Mouse (Mus musculus) embryo, embryonic 10 days (tissue): ENCODE measurements around the gene 3830406C13Rik.
"Not testable (repeated sequence)": the region's sequence is repeated elsewhere in the genome, so short reads cannot be mapped to it uniquely, and the experiment has no call there.

ENCODE experiments used
- DNase-seq: peaks from one replicate; pipeline ENCODE4 v3.0.0-alpha.2; 2015; ENCODE audit warnings: low spot score

3830406C13Rik gene

DNA sequence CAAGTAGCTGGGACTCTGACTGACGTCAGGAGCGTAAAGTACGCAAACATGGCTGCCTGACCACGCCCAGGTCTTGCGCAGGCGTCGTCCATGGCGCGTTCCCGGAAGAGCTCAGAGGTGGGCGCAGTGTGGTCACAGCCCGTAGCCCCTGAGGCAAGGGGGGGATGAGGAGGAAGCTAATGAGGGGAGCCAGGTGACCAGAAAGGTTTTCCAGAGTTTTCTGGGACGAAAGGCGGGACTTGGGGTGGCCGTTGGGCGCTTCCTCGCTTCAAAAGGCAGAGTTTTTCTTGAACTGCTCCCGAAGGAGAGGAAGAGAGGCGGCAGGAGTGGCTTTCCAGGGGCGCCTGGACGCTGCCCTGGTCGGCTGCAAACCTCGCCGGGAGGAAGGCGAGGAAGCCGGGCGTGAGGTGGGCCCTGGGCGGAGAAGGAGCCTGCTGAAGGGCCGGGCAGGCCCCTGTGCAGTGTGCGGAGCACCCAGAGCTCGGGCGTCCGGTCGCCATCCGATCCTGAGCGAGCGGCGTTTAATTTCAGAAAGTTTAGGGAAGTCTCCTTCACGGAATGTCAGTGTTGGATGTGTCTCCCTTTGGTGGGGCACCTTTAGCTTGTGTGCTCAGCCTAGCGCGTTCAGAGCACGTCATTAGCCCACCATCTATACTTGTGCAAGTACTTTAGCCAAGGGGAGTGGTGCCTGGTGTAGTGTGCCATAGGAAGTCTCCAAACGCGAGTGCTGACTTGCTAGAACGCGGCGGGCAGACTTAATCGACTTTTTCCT is at the start of gene 3830406C13Rik:
TSS of gene 3830406C13Rik (plus strand) at position 33 of the 772 bp plus-strand sequence.
- DNase-seq, result peak; percentile 97

DNA sequence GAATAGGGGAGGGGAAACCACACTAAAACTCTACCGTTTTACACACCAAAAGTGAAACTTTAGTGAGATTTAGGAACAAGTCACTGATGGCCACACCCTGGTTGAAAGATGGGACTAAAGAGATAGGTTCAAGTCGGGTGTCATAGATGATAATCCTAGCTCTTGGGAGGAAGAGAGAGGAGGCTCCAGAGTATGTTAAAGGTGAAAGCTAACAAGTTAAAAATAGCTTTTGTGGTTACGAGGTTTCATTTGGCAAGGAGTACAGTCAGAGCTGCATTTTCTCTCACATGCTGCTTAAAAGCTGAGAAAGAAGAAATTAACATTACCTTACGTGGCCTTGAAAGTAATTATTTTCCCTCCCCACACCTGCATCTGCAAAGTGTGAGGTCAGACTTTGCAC is 40.2 kb upstream of the 3830406C13Rik start:
- DNase-seq, result no peak

DNA sequence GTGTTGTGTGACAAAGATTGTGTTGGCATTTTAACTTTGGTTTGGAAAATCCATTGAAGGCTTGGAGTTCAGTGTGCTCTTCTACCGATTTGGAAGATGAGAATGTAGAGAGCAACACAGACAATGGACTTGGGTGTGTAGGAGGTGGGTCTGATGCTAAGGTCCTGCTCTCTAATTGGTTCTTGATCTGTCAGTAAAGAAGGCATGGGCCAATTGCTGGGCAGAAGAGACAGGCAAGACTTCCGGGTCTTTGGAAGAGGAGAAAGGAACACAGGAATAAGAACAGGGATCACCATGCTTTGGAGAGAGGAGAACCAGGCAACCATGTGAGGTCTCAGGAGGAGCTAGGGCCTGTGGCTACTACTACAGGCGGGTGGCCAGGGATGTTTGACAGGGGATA is 7.9 kb upstream of the 3830406C13Rik start:
- DNase-seq, result no peak

DNA sequence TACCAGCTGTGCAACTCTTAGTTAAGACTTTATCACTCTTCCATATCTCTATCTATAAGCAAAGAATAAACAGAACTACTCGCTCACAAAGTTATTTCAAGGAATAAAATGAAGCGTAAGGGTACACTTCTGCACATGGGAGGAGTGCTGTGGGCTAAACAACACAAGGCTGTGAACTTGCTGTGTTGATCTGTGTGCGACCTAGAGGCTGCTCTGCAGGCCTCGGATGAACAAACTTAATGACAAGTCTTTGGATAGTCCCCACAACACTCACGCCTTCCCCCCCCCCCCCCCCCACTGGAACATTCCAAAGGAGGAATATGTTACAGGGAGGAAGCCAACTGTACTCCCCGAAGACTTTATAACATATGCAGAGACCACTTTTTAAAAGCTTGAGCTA is 332 bp upstream of the 3830406C13Rik start, which contains the start of gene Gm49355:
TSS of gene Gm49355 (plus strand) at position 336 of the 400 bp plus-strand sequence.
- DNase-seq, result no peak

DNA sequence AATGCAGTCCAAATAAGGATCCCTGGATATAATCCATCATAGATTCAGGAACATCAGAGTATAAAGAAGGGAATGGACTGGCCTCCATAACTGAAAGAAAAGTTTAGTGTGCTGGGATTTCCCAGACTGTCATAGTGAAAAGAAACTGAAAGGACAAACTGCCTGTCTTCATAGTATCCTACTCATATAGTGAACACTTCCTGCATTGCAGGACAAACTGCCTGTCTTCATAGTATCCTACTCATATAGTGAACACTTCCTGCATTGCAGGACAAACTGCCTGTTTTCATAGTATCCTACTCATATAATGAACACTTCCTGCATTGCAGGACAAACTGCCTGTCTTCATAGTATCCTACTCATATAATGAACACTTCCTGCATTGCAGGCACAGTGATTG is 5.8 kb downstream of the 3830406C13Rik start:
- DNase-seq, result not testable (repeated sequence)

DNA sequence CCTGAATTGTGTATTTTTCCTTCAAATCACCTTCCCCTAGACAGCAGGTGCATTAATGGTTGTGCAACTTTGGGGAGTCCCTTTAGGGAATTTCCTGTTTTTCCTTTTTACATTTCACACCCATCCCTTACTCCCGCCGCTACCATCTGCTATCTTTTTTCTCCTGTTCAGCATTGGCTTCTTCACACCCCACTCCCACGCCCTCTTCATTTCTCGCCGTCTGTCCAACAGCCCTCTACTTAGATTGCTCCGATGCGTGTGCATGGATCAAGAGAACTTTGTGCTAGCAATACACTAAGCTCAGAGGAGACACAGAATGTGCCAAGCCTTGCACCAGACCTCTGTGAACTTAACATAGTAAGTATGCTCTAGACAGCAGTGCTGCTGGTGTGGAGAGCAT is 12.4 kb downstream of the 3830406C13Rik start:
- no peak for DNase-seq

DNA sequence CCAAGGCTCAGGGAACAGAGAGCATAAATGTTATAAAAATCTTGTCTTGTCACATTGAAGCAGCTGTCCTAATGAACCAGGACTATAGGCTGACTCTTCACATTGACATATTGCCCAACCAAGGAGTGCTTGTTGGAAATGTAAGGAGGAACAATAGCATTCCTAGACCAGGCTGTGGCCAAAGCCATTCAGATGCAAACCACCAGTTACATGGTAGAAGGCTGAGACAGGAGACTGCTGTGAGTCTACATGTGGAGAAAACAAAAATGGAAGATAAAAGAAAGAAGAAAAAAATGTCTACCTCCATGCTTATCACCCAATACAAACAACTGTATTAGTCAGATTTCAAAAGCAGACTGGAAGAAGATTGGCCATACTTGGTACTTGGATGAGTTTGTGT is 15.2 kb downstream of the 3830406C13Rik start:
- no peak for DNase-seq

DNA sequence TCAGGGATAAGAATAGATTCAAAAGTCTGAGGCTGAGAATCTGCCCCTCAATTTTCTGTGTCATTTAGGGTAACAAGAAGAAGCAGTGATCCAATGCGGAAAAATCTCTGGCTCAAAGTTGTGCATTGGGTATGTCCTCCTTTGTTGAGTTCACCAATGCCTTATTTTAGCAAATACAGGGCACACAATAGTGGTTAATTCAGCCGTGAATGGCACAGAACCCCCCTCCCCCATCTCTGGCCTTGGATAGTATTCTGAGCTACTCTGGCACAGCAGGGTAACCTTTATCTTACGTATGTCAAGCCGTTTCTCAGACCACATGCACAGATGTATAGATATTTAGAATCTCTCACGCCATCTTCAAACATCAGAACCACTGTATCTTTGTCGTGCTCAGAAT is 15.7 kb downstream of the 3830406C13Rik start:
- DNase-seq, result no peak

DNA sequence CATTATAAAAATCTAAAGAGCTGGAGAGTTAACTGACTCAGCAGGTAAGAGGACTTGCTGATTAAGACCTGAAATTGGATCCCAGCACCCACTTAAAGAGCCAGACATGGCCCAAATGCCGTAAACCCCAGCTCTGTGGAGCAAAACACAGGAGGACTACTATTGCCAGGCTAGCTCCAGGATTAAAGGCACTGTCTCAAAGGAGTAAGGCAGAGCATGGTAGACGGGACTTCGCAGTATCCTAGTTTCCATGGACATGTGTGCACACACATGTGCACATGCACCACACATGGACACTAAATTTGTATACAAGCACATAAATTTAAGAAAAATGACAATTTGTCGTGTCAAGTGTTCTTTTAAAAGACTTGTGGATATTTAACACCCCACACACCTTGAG is 16.3 kb downstream of the 3830406C13Rik start:
- DNase-seq, result no peak

DNA sequence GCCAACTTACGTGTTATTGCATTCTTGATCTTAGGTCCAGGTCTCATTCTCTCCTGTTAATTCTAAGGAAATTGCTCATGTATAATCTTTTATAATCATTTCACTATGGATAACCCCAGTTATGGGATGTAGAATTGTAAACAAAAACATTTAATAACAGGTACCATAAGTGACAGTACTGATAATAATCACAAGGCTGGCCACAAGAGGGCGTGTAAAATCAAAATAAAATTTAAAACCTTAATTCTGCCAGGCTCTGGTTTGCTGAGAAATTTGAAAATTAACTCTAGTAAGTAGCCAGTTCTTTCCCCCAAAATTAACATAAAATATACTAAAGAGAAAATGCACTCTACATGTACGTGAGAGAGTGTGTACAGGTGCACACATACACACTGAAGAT is 16.7 kb downstream of the 3830406C13Rik start:
- no peak for DNase-seq

DNA sequence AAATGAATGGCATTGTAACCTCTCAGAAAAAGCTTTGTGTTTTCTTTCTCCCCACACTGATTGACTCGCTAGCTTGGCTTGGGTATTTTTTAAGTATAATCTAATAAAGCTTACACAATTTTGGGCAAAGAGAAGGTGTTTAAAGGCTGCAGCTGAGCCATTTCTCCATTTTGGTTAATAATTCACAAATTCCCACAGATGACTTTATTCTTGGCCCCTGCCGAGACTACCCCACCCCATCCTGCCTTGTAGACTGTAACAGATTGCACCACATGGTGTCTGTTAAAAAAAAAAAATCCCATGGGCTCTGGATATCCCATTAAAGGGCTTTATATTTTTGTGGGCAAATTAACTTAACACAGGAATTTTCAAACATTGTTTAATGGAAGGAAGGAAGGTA is 19.1 kb downstream of the 3830406C13Rik start:
- no peak for DNase-seq

DNA sequence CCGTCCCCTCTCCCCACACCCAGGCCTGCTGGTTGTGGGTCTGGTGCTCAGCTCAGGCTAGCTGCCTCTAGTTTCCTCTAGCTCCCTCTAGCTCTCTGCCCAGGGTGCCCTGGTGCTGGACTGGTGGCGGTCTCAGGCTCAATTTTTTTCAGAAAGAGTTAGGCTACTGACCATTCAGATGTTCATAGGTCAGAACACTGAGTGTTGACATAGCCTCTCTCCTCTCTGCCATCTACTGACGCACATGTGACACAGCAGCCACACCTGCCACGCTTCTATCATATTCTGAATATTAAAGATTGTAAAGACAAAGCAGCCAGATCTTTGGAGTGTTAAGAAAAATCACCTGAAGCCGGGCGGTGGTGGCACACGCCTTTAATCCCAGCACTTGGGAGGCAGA is 49.6 kb downstream of the 3830406C13Rik start:
- no peak for DNase-seq

DNA sequence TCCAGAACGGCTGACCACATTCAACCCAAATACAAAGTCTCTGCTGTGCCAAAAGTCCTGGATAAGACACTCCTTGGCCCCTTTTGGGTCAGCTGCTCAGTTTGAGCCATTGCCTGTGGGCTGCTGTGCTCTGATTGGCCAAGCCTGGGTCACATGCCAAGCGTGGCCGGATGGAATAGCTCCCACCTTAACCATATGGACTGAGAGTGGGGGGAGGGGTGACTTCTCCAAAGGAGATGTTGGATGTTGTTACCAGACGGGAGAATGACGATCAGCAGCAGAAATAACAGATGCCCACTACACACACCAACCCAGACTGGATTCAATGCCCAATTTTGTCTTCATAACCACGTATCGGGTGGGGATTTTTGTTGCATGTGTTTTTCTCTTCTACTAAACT is 51.0 kb downstream of the 3830406C13Rik start:
- DNase-seq, result peak; percentile 9

DNA sequence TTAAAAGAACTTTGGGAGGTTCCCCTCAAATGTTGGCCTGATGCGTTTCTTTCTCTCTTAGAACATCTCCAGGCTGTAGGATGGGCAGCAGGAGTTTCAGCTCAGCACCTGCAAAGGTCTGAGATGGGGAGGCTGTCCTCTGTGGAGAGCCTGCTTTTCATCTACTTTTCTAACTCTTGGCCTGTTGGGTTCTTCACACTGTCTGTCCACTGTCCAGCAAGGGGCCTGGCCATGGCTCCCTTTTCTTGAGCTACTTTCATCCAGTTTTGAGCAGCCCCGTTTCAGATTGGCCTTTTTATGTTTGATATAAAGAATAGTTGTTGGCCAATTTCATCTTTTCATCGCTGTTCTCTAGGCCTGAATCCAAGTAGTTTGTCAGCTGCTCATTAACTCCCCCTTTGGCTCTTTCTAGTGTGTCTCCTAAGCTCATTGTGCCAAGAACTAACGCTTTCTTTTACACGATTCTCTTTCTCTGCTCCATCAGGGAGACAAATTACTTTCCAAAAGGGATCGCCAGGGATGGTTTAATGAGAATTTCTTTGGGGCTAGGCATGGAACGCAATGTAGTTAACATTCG is 53.5 kb downstream of the 3830406C13Rik start:
- DNase-seq, result peak; percentile 21

DNA sequence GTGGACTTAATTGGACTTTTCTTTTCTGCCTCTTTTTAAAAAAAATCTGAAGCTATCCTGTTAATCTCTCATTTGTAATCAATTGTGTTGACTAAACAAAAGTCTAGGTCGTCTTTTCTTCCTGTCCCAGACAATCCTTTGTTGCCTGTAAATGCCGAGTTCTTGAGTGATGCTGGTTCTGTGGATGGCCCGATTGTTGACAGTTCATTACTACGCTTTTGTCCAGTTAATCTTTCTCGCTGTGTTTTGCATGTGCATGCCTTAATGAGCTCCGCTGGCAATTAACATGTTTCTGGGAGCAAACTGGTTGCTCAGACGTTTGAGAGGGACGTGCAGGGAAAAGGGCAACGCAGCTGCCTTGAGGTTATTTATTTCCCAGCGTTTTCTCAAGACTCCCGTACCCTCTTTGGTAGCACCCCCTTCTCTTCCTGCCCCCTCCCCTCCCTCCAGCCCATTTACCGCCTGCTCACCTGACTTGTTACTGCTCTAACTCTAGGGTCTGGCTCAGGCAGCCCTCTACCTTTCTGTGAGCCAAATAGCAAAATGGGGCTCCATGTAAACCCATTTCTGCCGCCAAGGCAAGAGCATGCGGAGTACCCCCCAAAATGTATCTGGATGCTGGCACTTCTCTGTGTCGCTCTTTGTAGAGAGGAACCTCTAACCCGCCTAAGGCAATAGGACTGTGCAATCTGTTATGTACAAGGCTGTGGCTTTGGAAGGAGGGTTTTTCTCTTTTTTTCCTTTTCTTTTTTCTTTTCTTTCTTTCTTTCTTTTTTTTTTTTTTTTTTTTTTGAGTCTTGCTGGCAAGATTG is 54.2 kb downstream of the 3830406C13Rik start:
- peak; percentile 59 for DNase-seq

DNA sequence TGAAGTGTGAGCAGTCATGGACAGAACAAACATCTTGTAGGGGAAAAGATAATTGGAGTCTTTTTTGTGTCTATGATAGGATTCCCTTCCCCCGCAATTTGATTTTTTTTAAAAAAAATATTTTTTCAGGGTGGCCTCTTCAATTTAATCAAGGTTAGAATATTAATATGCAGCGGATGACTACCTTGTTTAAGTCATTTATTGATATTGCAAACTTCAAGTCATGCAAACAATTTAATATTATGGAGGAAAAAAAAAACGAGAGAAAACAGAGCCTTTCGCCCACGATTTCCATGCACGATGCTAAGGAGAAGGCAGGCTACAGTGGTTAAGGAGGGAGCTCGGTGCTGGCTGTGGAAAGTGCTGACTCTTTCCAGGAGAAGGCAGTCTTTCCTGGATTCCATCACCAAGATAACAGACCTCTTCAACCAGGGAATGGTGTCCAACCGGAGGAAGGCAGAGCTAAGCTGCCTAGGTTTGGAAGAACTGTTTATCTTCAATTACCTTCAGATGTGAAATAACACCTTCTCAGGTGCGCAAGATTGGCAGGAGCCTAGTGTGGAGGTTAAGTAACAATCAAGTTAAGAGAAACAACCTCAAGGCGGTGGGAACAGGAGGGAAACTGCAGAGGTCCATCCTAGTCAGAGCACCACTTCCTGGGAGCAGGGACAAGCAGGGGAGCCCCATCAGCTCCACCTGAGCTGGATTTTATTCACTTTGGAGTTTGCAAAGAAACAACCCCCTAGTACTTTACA is 55.0 kb downstream of the 3830406C13Rik start:
- peak; percentile 9 for DNase-seq

DNA sequence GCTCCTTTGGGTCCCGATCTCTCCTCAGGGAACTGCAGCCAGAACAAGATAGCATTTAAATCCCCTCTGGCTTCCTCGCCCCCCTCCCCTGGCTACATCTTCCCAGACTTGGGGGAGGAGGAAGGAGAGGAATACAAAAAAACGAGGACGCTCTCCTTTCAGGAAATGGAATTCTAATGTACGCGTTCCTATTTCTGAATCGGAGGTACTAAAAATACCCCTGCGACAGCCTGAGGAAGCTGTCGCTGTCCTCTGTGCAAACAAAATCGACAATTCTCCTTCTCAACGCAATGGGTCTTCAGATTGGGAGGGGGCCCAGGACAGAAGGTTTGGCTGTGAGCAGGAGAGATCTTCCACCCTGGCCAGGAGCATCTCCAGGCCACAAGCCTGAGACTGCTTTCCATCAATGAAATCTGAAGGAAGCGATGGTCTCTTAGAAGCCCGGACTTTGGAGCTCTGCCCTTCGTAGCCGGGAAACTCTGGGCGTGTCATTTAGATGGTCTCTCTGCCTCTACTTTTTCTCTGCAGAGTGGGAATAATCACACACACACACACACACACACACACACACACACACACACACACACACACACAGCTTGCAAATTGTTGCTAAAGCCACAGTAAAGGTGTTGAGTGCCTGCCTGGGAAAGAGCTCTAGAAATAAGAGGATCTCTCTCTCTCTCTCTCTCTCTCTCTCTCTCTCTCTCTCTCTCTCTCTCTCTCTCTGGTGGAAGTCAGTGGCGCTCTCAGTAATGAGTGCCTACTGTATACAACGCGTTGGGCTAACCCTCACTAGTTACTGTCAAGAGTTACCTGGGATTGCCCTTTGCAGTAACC is 56.5 kb downstream of the 3830406C13Rik start:
- peak; percentile 30 for DNase-seq

DNA sequence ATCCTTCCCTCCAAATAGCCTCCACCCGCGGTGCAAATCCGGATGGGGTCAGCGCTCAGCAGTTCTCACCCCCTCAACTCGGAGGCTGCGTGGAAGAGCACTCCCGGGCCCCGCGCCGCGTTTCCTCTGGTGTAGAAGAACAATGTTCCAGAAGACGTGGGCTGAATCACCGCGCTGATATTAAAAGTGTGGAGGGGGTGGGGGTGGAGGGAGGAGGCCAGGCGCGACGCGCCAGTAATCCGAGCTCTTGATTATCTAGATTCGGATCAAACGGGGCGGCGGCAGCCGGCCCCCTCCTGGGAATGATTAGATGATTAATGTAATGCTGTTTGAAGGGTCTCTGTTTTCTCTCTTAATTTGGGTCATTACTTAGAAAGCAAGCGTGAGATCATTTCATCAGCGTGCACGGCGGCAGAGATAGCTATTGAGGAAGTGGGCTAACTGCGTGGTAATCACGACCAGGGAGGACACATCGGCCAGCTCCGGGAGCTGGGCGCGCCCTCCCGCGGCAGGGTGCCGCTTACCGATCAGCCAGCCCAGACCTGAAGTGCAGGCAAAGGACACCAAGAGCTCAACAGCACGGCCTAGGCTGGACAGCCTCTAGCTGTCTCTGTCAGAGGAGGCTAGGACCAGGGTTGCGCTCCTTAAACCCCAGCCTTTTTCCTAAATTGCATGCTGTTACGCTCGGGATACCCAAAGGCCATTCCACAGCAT is 57.3 kb downstream of the 3830406C13Rik start:
- DNase-seq, result peak; percentile 67

DNA sequence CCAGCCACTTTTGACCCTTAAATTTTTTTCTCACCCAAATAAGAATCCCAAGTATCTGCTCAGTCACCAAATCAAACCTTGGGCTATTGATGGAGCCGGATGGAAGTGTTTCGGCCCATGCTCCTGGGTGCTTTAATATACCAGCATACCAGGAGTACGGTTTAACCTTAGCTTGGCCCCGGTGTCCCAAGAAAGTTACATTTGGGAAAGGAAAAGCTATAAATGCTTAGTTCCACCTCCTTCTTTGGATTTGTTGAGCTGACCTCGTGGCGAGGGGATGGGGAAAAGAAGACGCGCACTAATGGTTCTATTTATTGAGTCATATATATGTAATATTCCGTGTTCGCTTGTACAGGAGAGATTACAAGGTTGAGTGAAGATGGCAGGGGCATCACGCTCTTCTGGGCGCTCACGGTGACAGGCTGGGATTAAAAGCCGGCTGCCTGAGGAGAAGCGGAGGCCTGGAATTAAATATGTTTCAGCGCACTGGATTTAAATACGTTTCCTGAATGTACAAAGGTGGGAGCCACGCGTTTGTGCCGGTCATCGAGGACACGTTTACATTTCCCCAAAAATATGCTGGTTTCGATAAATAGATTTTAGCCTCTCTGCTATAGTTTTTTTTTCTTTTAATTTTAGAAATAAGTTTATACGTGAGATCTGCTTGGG is 58.0 kb downstream of the 3830406C13Rik start:
- DNase-seq, result peak; percentile 4
